In genomic region chr7:135716968-135717557, GRCm38 (mm10) we compare ENCODE assay signal across 8 mouse cellular contexts. TPM values are rescaled to one million over a fixed set of nuclear protein-coding genes. Genes with fewer than 3 reads are reported as not detected.
DNase-seq lines count a peak whose midpoint lies in the region; ATAC-seq and TF ChIP-seq lines count a peak whose summit lies in the region.

No protein-coding gene starts in this region.

- WGBS in heart, embryonic 11.5 days (ENCODE audit: insufficient replicate concordance), result 63% methylated on average over 7 of the region's 7 CpGs
- 63% methylated on average over 7 of the region's 7 CpGs for WGBS in forebrain, postnatal 0 days
- WGBS in macrophage (ENCODE audit: missing documents), result 34% methylated on average over 7 of the region's 7 CpGs

- TF ChIP-seq CTCF in forebrain, postnatal 0 days (IDR thresholded peaks at IDR 0.05; ENCODE audit: low read depth), result no peak

- ATAC-seq in heart, embryonic 11.5 days (replicated peaks; ENCODE audit: insufficient number of reproducible peaks, low FRiP score, low TSS enrichment), result no peak
- ATAC-seq in CD4-positive, CD25-positive, alpha-beta regulatory T cell, adult 4 months, result peak; percentile 2
- ATAC-seq in forebrain, postnatal 0 days, result no peak; the same call in 1 of the 2 replicates

- no peaks in the 10 kb centered on the region for H3K36me3 ChIP-seq in heart, embryonic 11.5 days (ENCODE audit: control insufficient read depth, insufficient read depth, low read length)
- H3K36me3 ChIP-seq in forebrain, postnatal 0 days (ENCODE audit: insufficient read depth), result no peaks in the 10 kb centered on the region
- no peaks in the 10 kb centered on the region for H3K36me3 ChIP-seq in macrophage (ENCODE audit: inconsistent target)

- H3K4me1 ChIP-seq in heart, embryonic 11.5 days (ENCODE audit: control insufficient read depth, insufficient read depth, low read length), result peaks cover 17% of the 10 kb centered on the region
- H3K4me1 ChIP-seq in forebrain, postnatal 0 days (ENCODE audit: insufficient read depth), result no peaks in the 10 kb centered on the region

- DNase-seq in heart, adult 8-10 months (ENCODE audit: low spot score), result no peak
- DNase-seq in forebrain, postnatal 0 days, result no peak
- DNase-seq in adrenal gland, postnatal 4 days (ENCODE audit: low spot score in 2 of 2), result no peak
- no peak for DNase-seq in c-Kit-positive CD71-positive TER-119-positive erythroid progenitor cells, embryonic 14.5 days (ENCODE audit: low spot score)
- no peak for DNase-seq in adrenal gland, postnatal 36 days

- H3K9me3 ChIP-seq in heart, embryonic 11.5 days (replicated peaks; ENCODE audit: control insufficient read depth, low read length), result no peaks in the 10 kb centered on the region
- no peaks in the 10 kb centered on the region for H3K9me3 ChIP-seq in forebrain, postnatal 0 days (ENCODE audit: low read length)

- no peaks in the 10 kb centered on the region for H3K27me3 ChIP-seq in heart, embryonic 11.5 days (ENCODE audit: control insufficient read depth, insufficient read depth, low read length)
- H3K27me3 ChIP-seq in forebrain, postnatal 0 days (ENCODE audit: insufficient read depth, low read length), result no peaks in the 10 kb centered on the region

- H3K79me2 ChIP-seq in macrophage (ENCODE audit: inconsistent target), result peaks cover 38% of the 10 kb centered on the region

- peak overlapping the region; percentile 97 for H3K4me3 ChIP-seq in heart, embryonic 11.5 days (ENCODE audit: low read depth, low read length)
- peak overlapping the region; percentile 58 for H3K4me3 ChIP-seq in forebrain, postnatal 0 days (ENCODE audit: low read depth, low read length)
- peak overlapping the region; percentile 54 for H3K4me3 ChIP-seq in macrophage (ENCODE audit: inconsistent target)

- H3K9ac ChIP-seq in heart, embryonic 11.5 days (ENCODE audit: low read depth, low read length), result peak overlapping the region; percentile 52; the same call in 1 of the 2 replicates
- H3K9ac ChIP-seq in forebrain, postnatal 0 days, result peak overlapping the region; percentile 14; the same call in 1 of the 2 replicates

- peak overlapping the region; percentile 62 for H3K4me2 ChIP-seq in heart, embryonic 11.5 days
- H3K4me2 ChIP-seq in forebrain, postnatal 0 days (ENCODE audit: low read depth), result peak overlapping the region; percentile 99

- H3K27ac ChIP-seq in heart, embryonic 11.5 days (ENCODE audit: low read depth, low read length), result no peak overlapping the region; the same call in 1 of the 2 replicates
- no peak overlapping the region for H3K27ac ChIP-seq in forebrain, postnatal 0 days (ENCODE audit: low read depth, low read length)
- peak overlapping the region; percentile 63 for H3K27ac ChIP-seq in macrophage

RNA-seq across cellular contexts. Expression of gene Mki67, which starts 0.9 kb away (rescaled TPM):
- 44.5 and 52.6 TPM in 2 replicates for polyA plus RNA-seq in heart, embryonic 11.5 days (2014; fragmentation: Nextera tagmentation; extraction: Ambion mirVana)
- total RNA-seq in heart, adult 8-10 months (2022), result 1 to 10 TPM in 1 of 4 experiments, under 1 TPM in 3; 0.41 to 2.4 (median 0.83) TPM
- polyA plus RNA-seq in CD4-positive, CD25-positive, alpha-beta regulatory T cell, adult 4 months (2017; shearing (Covaris generic)), result 10 to 100 TPM in 1 of 2 experiments, 1 to 10 TPM in 1; 7.5 to 10.7 TPM
- 9.2 and 15.8 TPM in 2 replicates for total RNA-seq in forebrain, postnatal 0 days (2014; rRNA removed)
- 2.4 and 4.0 TPM in 2 replicates for polyA plus RNA-seq in forebrain, postnatal 0 days (2015; fragmentation: Nextera tagmentation; extraction: Ambion mirVana)
- total RNA-seq in macrophage (2018; cell fraction: chromatin; rRNA removed), result 100 to 1,000 TPM in 14 of 26 experiments, 10 to 100 TPM in 12; 20.5 to 572 (median 122) TPM
- 100 to 1,000 TPM in 1 of 26 experiments, 10 to 100 TPM in 22, 1 to 10 TPM in 3; 8.8 to 101 (median 19.2) TPM for total RNA-seq in macrophage (2018; cell fraction: cytosol; rRNA removed)
- 100 to 1,000 TPM in 14 of 26 experiments, 10 to 100 TPM in 12; 13.1 to 253 (median 111) TPM for total RNA-seq in macrophage (2018; cell fraction: nucleus; rRNA removed)
- polyA plus RNA-seq in macrophage (2018), result 4.2 to 24.2 TPM (median 17.5 TPM) in 3 replicates
- 10 to 100 TPM; 68.1 to 95.6 TPM for total RNA-seq in adrenal gland, postnatal 4 days (2021)
- total RNA-seq in adrenal gland, postnatal 36 days (2021), result 10 to 100 TPM in 1 of 2 experiments, 1 to 10 TPM in 1; 9.3 to 10.4 TPM
